14 mouse cellular contexts compared by ENCODE assay signal in genomic region chr14:48513098-48513823, GRCm38 (mm10).
A peak's percentile ranks its signal among the peaks of the same experiment; 100 is the strongest.
DNase-seq lines count a peak whose midpoint lies in the region; ATAC-seq lines count a peak whose summit lies in the region.
"Had no signal": no experiment of that assay in that cellular context is flagged by ENCODE, and none has a peak within 500 bp of the region (broad histone marks: within the 10 kb centered on the region; RNA-seq: fewer than 3 reads in every experiment).

No protein-coding gene starts in this region.

- H3K4me3 ChIP-seq in forebrain, embryonic 13.5 days: no peak overlapping the region
- H3K4me3 ChIP-seq in midbrain, embryonic 14.5 days (replicated peaks; ENCODE audit: low read depth, low read length): no peak overlapping the region

- no peaks in the 10 kb centered on the region for H3K9me3 ChIP-seq in forebrain, embryonic 13.5 days (replicated peaks)
- no peaks in the 10 kb centered on the region for H3K9me3 ChIP-seq in midbrain, embryonic 14.5 days (ENCODE audit: control insufficient read depth, low read length)

- peaks cover 55% of the 10 kb centered on the region for H3K27me3 ChIP-seq in forebrain, embryonic 13.5 days
- peaks cover 29% of the 10 kb centered on the region; the same call in 1 of the 2 replicates for H3K27me3 ChIP-seq in midbrain, embryonic 14.5 days (ENCODE audit: control insufficient read depth, insufficient read depth, low read length)

- peaks cover 15% of the 10 kb centered on the region for H3K36me3 ChIP-seq in forebrain, embryonic 13.5 days (ENCODE audit: poor library complexity, severe bottlenecking)
- H3K36me3 ChIP-seq in midbrain, embryonic 14.5 days (ENCODE audit: control insufficient read depth, insufficient read depth, low read length): peaks cover 11% of the 10 kb centered on the region; the same call in 1 of the 2 replicates

- H3K4me1 ChIP-seq in forebrain, embryonic 13.5 days: peaks cover 41% of the 10 kb centered on the region
- peaks cover 28% of the 10 kb centered on the region for H3K4me1 ChIP-seq in midbrain, embryonic 14.5 days (ENCODE audit: control insufficient read depth, insufficient read depth, low read length)

- no peak overlapping the region for H3K27ac ChIP-seq in forebrain, embryonic 13.5 days
- H3K27ac ChIP-seq in midbrain, embryonic 14.5 days (replicated peaks; ENCODE audit: low read depth, low read length): no peak overlapping the region; the same call in 1 of the 2 replicates

- WGBS in forebrain, embryonic 13.5 days: 3% methylated on average over 12 of the region's 12 CpGs
- WGBS in midbrain, embryonic 14.5 days: 6% methylated on average over 12 of the region's 12 CpGs

- ATAC-seq in forebrain, embryonic 13.5 days: peak; percentile 87
- peak; percentile 60; the same call in 1 of the 2 replicates for ATAC-seq in midbrain, embryonic 14.5 days (ENCODE audit: low FRiP score, low TSS enrichment)

- DNase-seq in embryo, embryonic 10.5 days (ENCODE audit: low spot score): peak; percentile 72
- DNase-seq in lung, adult 18-20 months: peak; percentile 31 to 58
- DNase-seq in midbrain, embryonic 14.5 days: peak; percentile 60
- no peak for DNase-seq in right cerebral cortex, adult 2 months (ENCODE audit: low spot score in 2 of 2)
- DNase-seq in kidney, postnatal 25 days: no peak
- DNase-seq in layer of hippocampus, postnatal 14 days (ENCODE audit: low spot score in 2 of 2): no peak
- DNase-seq in layer of hippocampus, postnatal 25 days (ENCODE audit: extremely low spot score in 1 of 2, low spot score in 1 of 2): no peak
- DNase-seq: adrenal gland, adult 8-10 months; cerebellum, adult 2 months; gastrocnemius, postnatal 14 days; kidney, adult 8-10 months; layer of hippocampus, adult 9-11 months; thymus, postnatal 25 days had no signal

- no peak overlapping the region for H3K9ac ChIP-seq in forebrain, embryonic 13.5 days
- no peak overlapping the region for H3K9ac ChIP-seq in midbrain, embryonic 14.5 days (replicated peaks; ENCODE audit: low read length)

- H3K4me2 ChIP-seq in forebrain, embryonic 13.5 days: peak overlapping the region; percentile 19; the same call in 1 of the 2 replicates
- 0 out of 2 replicates have a peak overlapping the region, but pooled peaks have one; percentile 11 for H3K4me2 ChIP-seq in midbrain, embryonic 14.5 days (ENCODE audit: low read length)

Comparison
In these comparisons a context has a peak if more than half of its experiments do, and no peak if none do; other contexts are left out.
1. DNase-seq: peak in embryo, embryonic 10.5 days (single experiment), lung, adult 18-20 months (2 of 2) and midbrain, embryonic 14.5 days (single experiment); none in right cerebral cortex, adult 2 months (0 of 2), kidney, postnatal 25 days (0 of 2), layer of hippocampus, postnatal 14 days (0 of 2) and layer of hippocampus, postnatal 25 days (0 of 2).